Mouse (Mus musculus) ovary, postnatal 14 days (tissue): ENCODE results near the gene Chrne.

Source experiments
- DNase-seq: peaks from one replicate; pipeline ENCODE4 v3.0.0; 2022; ENCODE audit warnings: low spot score

Gene Chrne

DNA sequence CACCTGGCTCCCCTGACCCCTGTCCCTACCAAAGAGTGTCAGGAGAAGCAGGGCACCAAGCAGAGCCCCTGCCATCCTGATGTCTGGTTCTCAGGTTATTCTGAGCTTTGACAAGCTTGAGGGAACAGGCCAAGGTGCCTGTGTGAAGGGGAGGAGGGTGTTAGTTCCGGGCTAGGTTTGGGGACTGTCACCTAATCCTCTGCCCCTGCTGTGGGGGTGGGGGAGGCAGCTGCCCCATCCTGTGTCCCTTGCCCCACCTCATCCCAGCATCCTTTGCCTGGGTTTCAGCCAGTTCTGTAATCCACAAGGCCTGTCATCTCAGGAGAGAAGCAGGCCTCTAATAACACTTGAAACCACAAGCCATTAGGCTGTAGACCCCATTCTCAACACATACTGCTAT is at the start of gene Chrne:
Chrne (minus strand) TSS at position 116 of the 400 bp plus-strand sequence.
- no peak for DNase-seq

DNA sequence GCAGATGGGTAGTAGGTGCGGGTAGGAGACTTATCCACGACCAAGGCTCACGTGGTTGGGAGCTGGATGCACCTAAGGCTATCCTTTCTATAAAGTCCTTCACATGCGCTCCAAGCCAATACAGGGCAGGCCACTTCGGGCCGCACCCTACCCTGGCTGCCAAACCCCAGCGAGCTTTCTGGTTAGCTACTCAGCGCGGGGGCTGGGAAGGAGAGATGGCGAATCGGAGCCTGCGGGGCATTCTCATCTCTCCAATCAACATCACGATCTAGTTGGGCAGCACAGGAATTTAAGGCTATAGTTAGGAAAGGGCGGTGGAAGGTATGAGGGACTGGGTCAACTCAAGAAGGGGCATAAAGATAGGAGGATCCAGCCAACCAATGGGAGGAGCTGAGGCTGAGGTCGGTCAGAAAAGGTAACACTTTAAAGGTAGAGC is 49.3 kb upstream of the Chrne start:
- DNase-seq = peak; percentile 40

DNA sequence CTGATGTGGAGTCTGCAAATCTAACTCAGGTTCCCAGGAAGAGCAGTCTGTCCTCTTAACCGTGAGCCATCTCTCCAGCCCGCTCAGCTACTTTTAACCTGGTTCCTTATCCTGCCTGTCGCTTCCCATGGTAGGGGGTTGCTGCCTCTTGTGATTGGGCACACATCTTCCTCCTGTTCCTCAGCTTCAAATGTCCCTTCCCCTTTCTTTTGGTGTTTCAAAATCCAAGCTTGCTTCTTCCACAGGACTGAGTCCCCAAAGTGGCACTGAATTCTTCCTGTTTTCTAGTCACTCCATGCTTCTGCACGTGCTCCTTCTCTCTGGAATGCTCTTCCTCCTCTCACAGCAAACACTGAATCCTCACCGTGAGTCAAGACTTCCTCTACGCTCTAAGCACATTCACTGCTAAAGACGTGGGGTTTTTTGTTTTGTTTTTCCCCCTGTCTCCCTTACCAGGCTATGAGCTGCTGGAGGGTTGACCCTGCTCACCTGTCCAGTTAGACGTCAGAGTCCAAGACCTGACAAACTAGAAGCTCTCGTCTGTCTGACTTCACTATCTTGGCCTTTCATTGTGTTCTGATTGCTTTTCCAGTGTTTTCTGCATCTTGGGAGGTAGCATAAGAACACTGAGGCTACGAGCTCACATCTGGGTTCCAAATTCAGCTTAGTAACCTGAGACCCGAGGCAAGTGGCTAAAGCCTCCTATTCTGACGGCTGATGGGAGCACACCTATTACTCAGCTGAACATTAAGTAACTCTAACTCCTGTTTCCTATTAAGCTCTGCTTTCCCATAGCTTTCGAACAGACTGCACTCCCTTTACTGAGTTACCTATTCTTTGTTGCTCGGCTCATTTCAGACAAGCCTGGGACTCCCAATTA is 48.5 kb upstream of the Chrne start:
- no peak for DNase-seq

DNA sequence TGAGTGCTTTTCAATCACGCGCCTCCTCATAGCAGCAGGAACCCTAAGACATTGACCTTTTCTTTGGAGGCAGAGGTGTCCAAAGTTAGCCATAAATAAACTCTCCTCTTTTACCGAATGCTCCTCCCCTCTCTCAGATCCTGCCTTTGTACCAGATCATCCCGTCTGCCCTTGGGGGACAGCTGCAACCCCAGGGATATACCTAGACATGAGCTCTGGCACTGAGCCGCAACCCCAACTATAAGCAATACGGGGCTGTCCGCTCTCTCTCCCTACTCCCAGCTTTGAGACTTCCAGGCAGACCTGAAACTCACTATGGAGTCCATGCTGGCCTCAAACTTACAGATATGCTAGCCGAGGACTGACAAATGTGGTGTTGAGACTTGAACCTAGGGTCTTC is 47.7 kb upstream of the Chrne start:
- no peak for DNase-seq

DNA sequence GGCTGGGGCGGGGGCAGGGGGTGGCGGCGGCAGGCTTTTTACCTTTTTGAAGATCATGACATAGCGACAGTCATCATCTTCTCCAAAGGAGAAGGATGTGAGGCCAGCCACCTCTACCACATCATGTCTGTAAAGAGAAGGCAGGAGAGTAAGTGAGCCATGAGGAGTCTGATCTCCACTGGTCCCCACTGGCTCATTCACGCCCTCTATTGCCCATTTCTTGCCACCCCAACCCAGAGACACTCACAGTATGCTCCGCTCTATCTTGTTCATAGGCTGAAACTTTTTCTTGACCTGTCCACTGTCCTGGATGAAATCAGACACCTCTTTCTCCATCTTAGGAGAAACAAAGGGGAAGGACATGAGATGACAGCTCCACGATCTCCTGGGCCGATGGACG is 45.7 kb upstream of the Chrne start:
- no peak for DNase-seq

DNA sequence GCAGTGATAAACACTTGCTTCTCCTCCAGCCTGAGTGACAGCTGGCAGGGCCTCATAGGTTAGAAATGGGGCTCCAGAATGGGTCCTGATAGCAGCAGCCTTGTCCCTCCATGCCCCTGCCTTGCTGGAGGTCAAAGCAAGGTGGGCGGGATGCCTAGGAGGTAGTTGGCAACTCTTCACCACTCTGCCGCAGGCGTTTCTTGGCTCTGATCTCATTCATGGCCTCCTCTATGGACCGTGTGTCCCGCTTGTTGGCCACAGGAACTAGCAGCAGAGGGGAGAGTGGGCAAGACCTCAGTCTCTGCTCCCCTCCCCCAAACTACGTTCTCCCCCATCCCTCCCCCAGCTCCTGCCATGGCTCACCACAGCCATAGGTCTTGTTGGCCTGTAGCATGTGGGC is 44.9 kb upstream of the Chrne start:
- DNase-seq = no peak

DNA sequence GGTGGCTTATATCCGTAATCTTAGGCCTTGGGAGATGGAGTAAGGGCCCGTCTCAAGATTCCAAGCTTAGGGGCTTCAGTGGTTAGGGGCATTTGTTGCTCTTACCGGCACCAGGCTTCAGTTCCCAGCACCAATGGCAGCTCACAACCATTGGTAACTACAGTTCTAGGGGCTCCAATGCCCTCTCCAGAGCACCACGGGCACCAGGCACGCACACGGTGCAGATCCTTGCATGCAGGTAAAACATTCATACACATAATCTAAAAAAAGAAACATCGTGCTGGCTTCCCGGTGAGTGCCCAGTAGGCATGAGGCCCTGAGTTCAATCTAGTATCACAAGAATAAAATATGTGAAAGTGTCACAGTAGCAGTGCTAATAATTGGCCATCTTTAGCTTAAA is 44.1 kb upstream of the Chrne start:
- DNase-seq = no peak

DNA sequence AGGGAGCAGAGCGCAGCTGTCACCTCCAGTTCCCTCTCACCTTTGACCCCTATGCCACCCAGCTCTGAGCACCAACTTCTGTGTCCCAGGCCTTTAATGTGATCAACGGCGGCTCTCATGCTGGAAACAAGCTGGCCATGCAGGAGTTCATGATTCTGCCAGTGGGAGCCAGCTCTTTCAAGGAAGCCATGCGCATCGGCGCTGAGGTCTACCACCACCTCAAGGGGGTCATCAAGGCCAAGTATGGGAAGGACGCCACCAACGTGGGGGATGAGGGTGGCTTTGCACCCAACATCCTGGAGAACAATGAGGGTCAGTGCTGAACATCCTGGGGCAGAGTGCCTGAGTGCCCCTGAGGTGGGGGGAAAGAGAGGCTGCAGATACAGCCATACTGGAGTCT is 41.6 kb upstream of the Chrne start:
- no peak for DNase-seq

DNA sequence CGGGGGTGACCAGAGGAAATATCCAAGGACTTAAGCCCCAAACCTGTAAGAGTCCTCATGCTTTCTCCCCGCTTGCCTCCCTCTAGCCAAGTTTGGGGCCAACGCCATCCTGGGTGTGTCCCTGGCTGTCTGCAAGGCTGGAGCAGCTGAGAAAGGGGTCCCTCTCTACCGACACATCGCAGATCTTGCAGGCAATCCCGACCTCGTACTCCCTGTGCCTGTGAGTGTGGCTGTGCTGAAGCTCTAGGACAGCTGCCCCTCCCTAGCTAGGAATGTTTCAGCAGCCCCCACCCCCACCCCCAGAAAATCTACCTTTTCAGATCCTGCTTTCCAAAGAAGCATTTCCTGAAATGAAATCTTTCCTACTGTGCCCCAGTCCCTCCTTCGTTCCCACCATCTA is 39.9 kb upstream of the Chrne start:
- no peak for DNase-seq

DNA sequence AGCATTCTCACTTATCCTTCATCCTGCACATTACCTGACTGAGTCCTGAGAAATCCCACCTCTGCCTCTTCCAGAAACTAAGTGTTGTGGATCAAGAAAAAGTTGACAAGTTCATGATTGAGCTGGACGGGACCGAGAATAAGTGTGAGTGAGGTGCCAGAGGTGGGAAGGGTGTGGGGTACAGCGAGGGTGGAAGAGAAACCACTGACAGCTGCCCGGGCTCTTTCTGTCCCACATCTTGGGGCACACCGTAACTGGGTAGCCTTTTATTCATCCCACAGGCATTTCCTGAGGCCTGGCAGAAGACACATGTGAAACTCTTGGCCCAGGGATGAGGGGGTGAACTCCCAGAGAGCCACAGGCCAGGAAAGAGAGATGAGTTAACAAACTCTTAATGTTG is 39.5 kb upstream of the Chrne start:
- no peak for DNase-seq

DNA sequence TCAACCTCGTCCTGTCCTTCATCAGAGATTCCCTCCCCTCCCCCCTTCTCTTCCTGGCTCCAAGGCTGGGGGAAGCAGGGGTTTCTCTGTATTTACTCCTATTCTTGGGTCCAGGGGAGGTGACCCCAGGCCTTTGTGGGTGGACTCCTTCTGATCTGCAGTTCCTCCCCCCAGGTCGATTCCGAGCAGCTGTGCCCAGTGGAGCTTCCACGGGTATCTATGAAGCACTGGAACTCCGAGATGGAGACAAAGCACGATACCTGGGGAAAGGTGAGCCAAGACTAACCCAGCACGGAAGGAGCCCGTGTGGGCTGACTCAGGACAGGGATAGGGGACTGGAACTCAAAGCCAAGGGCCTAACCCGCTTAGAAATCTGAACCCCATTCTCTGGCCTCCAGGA is 39.0 kb upstream of the Chrne start:
- no peak for DNase-seq

DNA sequence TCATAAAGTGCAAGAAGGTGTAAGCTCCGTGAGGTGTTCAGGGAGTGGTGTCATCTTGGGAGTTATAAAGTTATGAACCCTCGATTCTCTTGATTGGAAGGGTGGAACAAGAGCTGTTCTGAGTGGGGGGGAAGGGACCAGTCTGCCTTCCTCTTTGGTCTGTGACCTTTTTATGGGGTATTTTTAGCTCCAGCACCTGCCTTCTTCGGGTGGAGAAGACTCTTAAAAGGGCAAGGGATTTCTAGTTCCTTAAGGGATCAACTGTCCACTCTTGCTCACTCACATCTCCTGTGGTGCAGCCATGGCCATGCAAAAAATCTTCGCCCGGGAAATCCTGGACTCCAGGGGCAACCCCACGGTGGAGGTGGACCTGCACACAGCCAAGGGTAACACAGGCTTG is 38.6 kb upstream of the Chrne start:
- DNase-seq = no peak

DNA sequence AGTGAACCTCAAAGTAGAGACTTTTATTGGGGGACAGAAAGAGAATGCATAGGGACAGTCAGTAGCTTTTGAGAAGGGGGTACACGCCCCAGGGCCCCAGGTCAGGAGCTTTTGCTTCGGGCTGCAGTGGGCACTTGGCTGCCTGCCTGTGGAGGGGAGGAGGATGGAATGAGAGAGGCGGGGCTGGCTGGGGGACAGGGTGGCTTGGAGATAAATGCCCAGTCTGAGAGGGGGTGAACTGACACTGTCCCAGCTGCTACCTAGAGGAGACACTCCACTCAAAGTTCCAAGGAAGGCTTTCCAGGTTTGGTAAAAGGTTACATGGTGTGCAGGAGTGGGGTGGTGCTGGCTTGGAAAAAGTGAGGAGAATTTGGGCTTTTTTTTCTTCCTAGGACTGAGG is 37.9 kb upstream of the Chrne start, which contains the start of gene Eno3:
Eno3 (plus strand) TSS at position 239 of the 400 bp plus-strand sequence.
- no peak for DNase-seq

DNA sequence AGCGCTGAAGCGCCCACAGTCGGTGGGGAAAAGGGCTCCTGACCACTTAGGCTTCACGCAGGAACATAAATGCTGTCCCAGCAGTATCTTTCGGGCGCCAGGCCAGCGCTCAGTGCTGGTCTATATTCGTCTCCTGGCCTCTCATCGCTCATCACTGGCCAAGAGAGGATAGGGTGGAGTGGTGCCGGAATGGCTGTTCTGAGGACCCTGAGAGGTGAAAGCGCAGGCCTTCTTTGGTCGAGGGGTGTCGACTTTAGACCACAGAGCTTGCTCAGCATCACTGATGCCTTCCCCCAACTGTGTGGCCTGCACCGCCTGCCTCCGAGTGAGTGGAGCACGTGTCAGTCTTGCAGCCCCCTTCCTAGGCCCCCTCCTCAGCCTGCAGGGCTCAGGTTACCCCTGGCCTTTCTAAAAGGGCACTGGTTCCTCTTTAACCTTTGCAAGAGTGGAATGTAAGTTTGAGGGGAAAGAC is 37.5 kb upstream of the Chrne start:
- DNase-seq = peak; percentile 40

DNA sequence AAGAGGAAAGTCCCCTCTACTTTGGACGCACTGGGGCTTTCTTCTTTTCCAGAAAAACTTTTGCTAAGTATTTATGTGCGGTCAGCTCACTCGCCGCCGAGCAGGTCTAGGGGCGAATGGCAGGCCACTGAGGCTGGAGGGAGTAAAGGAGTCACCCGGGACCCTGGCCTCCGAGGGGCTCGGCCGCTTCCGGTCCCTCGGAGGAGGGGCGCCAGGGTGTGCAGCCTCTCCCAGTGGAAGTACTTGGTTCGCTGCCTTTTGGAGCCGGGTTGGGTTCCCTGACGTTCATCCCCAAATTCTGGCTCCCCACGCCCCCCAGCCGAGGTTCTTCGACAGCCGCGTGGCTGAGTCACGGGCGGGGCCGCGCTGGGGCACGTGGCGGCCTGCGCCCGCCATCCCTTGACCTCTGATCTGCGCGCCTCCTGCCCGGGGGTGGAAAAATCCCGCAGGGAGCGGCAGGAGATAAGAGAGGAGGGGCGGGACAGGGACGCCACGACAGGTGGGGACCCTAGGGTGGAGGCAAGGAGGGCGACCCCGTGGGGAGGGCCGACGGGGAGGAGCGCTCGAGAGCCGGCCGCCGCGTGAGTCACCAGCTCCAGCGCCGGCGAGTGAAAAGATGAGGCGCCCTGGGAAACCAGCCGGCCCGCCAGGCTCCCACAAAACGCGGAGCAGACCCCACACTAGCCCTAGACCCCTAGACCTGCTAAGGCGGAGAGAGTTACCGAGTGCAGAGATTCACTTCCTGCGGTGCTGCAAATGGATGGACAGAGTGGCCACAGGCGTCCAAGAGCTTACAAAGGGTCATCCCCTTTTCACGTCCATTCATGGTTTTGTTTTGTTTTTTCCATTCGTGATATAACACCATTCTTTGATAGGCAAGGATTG is 36.8 kb upstream of the Chrne start:
- peak; percentile 57 for DNase-seq

DNA sequence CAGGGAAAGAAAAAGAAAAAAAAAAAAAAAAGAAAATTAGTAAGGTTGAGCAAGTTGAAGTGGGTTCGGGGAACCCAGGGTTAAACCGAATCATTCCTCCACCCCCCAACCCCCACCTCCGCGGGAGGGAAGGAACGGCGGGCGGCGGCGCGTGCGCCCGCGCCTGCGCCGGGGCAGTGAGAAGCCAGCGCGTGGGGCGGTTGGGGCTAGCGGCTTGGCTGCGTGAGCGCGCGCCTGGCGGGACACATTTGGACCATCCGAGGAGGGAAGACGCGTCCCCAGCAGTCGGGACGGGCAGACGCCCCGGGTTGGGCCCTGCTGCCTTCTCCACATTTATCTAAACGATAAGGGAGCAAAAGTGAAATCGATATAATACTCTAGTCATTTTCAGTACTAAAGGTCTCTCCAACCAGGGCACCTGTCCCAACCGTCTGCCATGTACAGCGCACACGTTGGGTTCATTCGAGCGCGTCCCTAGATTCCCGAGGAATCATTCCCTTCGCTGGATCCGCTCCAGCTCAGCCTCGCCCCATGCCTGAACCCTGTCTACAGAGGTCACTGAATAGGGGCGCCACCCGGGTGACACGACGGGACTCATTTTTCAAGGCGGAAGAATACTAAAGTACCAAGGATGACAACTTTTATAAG is 36.0 kb upstream of the Chrne start:
- DNase-seq = peak; percentile 70

DNA sequence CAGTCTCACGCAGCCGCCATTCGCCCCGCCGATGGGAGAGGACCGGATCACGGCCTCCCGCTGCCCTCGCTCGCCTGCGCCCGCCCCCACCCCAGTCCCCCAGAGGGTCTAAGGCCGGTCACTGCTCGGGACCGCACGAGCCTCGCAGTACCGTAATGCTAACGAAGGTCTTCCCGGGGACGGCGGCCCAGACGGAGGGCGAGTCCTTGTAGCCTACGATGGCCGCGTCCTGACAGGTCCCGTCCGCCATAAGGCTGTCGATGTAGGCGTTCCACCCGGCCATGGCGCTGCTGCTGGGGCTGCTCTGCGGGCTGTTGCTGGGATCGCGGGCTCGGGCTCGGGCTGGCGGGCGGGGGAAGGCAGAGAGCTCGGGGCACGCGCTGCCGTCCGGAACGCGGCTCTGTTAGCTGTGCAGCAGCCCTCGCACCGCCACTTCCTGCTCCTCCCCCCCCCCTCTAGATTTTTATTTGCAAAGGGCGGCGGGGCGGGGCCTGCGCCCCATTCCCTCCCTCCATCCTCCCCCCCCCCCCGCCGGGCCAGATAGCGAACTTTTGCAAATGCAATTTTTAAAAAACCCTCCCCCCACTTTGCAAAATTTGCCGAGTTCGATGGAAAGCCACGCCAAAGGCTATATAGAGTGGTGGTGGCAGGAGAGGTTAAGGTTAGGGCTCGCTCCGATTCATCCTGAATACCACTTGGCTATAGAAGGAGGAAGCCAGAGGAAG is 35.3 kb upstream of the Chrne start, which contains the start of gene Pfn1:
Pfn1 (minus strand) TSS at position 447 of the 725 bp plus-strand sequence.
- peak; percentile 66 for DNase-seq

DNA sequence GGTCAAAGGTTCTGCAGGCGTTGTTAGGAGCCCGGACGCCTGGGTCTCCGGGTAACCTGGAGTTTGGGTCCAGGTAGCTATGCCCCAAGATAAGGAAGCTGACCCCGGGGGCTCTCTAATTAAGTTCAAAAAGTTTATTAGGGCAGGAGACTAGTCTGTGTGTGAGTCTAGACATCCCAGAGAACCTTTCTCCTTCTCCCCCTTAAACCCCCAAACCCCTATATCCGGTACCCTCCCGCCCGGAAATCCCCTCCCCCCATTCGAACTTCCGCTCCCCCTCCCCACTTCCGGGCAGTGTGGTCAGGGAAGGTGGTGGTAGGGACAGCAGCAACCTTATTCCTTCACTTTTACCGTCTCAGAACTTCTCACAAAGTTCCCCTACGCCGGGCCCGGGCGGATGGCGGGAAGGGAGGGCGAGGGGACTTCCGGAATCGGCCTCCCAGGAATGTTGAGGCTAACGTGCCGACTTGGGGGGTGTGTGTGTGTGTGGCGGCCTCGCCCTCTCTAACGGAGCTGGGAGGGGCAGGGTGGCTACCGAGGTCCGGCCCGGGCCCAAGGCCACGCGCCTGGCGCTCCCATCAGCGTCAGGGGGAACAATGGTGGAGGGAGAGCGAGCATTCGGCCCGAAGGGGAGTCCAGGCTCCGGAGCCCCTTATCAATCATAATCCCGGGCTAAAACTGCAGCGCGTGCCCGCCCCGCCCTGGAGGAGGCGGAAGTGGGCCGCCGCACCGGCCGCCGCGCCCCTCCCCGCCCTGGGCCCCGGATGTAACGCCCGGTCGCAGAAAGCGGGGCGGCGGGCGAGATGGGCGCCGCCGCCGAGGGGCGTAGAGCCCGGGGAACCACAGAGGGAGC is 34.6 kb upstream of the Chrne start:
- DNase-seq = peak; percentile 50

DNA sequence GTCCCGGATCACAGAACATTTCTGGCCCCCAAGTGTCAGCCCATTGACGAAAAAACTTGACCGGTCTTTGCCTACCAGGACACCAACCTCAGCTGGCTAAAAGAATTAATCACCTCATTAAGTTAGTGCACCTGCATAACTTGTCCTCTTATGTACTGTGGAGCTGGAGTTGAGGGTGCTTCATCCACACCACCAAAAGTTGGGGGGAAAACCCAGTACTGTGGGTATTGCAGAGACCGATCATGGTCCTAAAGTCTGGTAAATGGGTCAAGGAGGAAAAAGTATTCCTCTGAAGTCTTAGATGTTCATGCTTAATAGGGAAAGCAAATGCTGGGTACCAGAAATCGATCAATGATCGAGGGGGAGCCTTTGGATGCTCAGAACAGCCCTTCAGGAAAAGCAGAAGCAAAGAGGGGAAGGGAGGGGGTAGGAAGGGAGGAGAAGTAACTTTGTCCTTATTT is 33.9 kb upstream of the Chrne start:
- no peak for DNase-seq
